Mouse (Mus musculus) lung, adult 2 months (tissue): Measurements from ENCODE around the gene Rrp7a. TPM values are rescaled to one million over a fixed set of nuclear protein-coding genes. Genes with fewer than 3 reads are reported as not detected.

Source experiments
- DNase-seq: peaks from one replicate; pipeline ENCODE4 v3.0.0; 2022
- H3K4me1 ChIP-seq: fragments of 200-500 bp; 2 replicates; pipeline ENCODE4 v1.6.1; 2011; ENCODE audit warnings: low read length; ENCODE audit not compliant: control insufficient read depth, insufficient read depth
- H3K4me3 ChIP-seq: fragments of 200-500 bp; replicated peaks from 2 replicates; pipeline ENCODE3; 2011; ENCODE audit warnings: low read depth, mild to moderate bottlenecking, control low read depth, low read length; ENCODE audit errors: extremely low read depth
- CTCF ChIP-seq: fragments of 200-500 bp; IDR thresholded peaks from 2 replicates; pipeline ENCODE4 v1.5.1; 2011; ENCODE audit warnings: mild to moderate bottlenecking, low read length, control low read depth; ENCODE audit not compliant: insufficient read depth
- POLR2A ChIP-seq: fragments of 200-500 bp; IDR thresholded peaks from 2 replicates; pipeline ENCODE4 v1.6.1; 2011; ENCODE audit warnings: low read depth, mild to moderate bottlenecking, control low read depth, low read length, borderline replicate concordance; ENCODE audit errors: extremely low read depth
- WGBS: fragments of 180-500 bp; shearing (Covaris S2); methylation state at CpG from one replicate; pipeline ENCODE4 v1.1.7; 2018; 5-methylcytosine and 5-hydroxymethylcytosine counted together
- polyA plus RNA-seq: library from polyadenylated mRNA; depleted of rRNA; stranded (reverse); fragments of >200 nt; gene quantifications from 2 replicates; pipeline ENCODE4 v1.2.3, GENCODE M21; 2012

The Rrp7a gene
- polyA plus RNA-seq, 1 experiment, result 85.3 TPM

GRCm38 (mm10) chr15:83115071-83115470, 7.5 kb downstream of the Rrp7a start:
- 83% methylated on average over 6 of the region's 6 CpGs for WGBS
- H3K4me1 ChIP-seq, result no peaks in the 10 kb centered on the region
- no peak overlapping the region for H3K4me3 ChIP-seq
- TF ChIP-seq CTCF (no peak), POLR2A (no peak)
- no peak for DNase-seq

- no peak for TF ChIP-seq POLR2A
- TF ChIP-seq CTCF, result no peak
- no peak for DNase-seq
- no peak overlapping the region for H3K4me3 ChIP-seq
- no peaks in the 10 kb centered on the region for H3K4me1 ChIP-seq
- WGBS, result 83% methylated on average over 9 of the region's 9 CpGs
These were observed 8.5 kb downstream of the Rrp7a start for GRCm38 (mm10) chr15:83114106-83114505.

GRCm38 (mm10) chr15:83112898-83113297, 9.7 kb downstream of the Rrp7a start:
- WGBS, result 16% methylated on average over 11 of the region's 11 CpGs
- no peaks in the 10 kb centered on the region for H3K4me1 ChIP-seq
- TF ChIP-seq POLR2A, result no peak
- peak; percentile 67 for TF ChIP-seq CTCF

GRCm38 (mm10) chr15:83111874-83112273, 10.7 kb downstream of the Rrp7a start:
- TF ChIP-seq POLR2A (no peak), CTCF (no peak)
- Histone ChIP-seq H3K4me1 (no peaks in the 10 kb centered on the region), H3K4me3 (no peak overlapping the region)
- no peak for DNase-seq
- 75% methylated on average over 7 of the region's 7 CpGs for whole genome bisulfite sequencing

More at GRCm38 (mm10) chr15:83112898-83113297, 9.7 kb downstream of the Rrp7a start:
- no peak overlapping the region for H3K4me3 ChIP-seq
- DNase-seq, result peak; percentile 67

GRCm38 (mm10) chr15:83111290-83111689, 11.3 kb downstream of the Rrp7a start:
- no peak for DNase-seq
- TF ChIP-seq POLR2A (no peak), CTCF (no peak)
- Histone ChIP-seq H3K4me1 (no peaks in the 10 kb centered on the region), H3K4me3 (no peak overlapping the region)
- 67% methylated on average over 6 of the region's 6 CpGs for WGBS

- TF ChIP-seq POLR2A (no peak), CTCF (no peak)
- H3K4me3 ChIP-seq, result no peak overlapping the region
- 80% methylated on average over 6 of the region's 6 CpGs for WGBS
- DNase-seq, result no peak
- H3K4me1 ChIP-seq, result no peaks in the 10 kb centered on the region
These were observed 14.8 kb downstream of the Rrp7a start for GRCm38 (mm10) chr15:83107814-83108213.

- Histone ChIP-seq H3K4me1 (no peaks in the 10 kb centered on the region), H3K4me3 (no peak overlapping the region)
- WGBS, result 86% methylated on average over 6 of the region's 6 CpGs
- no peak for TF ChIP-seq POLR2A
- TF ChIP-seq CTCF, result no peak
- no peak for DNase-seq
These were observed 16.2 kb downstream of the Rrp7a start for GRCm38 (mm10) chr15:83106426-83106825.

- no peak for TF ChIP-seq CTCF
- no peak for TF ChIP-seq POLR2A
- no peak overlapping the region for H3K4me3 ChIP-seq
- 53% methylated on average over 1 of the region's 1 CpGs for WGBS
- H3K4me1 ChIP-seq, result peaks cover 8% of the 10 kb centered on the region
- no peak for DNase-seq
These were observed 19.5 kb downstream of the Rrp7a start for GRCm38 (mm10) chr15:83103111-83103510.

GRCm38 (mm10) chr15:83100332-83100662, 22.3 kb downstream of the Rrp7a start:
- Histone ChIP-seq H3K4me3 (peak overlapping the region; percentile 90), H3K4me1 (peaks cover 8% of the 10 kb centered on the region)
- no peak for DNase-seq
- TF ChIP-seq CTCF (no peak), POLR2A (no peak)
- WGBS, result 1% methylated on average over 8 of the region's 8 CpGs

- peak; percentile 93 for DNase-seq
- 3% methylated on average over 31 of the region's 31 CpGs for WGBS
- TF ChIP-seq CTCF (no peak), POLR2A (peak; percentile 71; the same call in 1 of the 2 replicates)
- Histone ChIP-seq H3K4me1 (peaks cover 8% of the 10 kb centered on the region), H3K4me3 (peak overlapping the region; percentile 90)
These were observed 22.9 kb downstream of the Rrp7a start for GRCm38 (mm10) chr15:83099533-83100331.
